Mouse (Mus musculus) left cerebral cortex, postnatal 36 days (tissue): Measurements from ENCODE around the gene Pfn3. TPM values are rescaled to one million over a fixed set of nuclear protein-coding genes. Genes with fewer than 3 reads are reported as not detected.
"Not testable (repeated sequence)": the region's sequence is repeated elsewhere in the genome, so short reads cannot be mapped to it uniquely, and the experiment has no call there.

ENCODE experiments used
- DNase-seq, 2 experiments: peaks; one replicate each; pipeline ENCODE4 v3.0.0; 2021 to 2022; ENCODE audit warnings: low spot score in 2 of 2, mixed read lengths in 1 of 2
- intact Hi-C: fragments of 180-260 bp; cut with DNase I; formaldehyde crosslinking; loops from one replicate; pipeline ENCODE4 v1.15.1; 2025
- total RNA-seq, 2 experiments: library from RNA; stranded (reverse); gene quantifications; 2 replicates each; pipeline ENCODE4 v1.2.3; 2021

The Pfn3 gene
- total RNA-seq, 2 experiments from 2014 or later, result not detected

DNA sequence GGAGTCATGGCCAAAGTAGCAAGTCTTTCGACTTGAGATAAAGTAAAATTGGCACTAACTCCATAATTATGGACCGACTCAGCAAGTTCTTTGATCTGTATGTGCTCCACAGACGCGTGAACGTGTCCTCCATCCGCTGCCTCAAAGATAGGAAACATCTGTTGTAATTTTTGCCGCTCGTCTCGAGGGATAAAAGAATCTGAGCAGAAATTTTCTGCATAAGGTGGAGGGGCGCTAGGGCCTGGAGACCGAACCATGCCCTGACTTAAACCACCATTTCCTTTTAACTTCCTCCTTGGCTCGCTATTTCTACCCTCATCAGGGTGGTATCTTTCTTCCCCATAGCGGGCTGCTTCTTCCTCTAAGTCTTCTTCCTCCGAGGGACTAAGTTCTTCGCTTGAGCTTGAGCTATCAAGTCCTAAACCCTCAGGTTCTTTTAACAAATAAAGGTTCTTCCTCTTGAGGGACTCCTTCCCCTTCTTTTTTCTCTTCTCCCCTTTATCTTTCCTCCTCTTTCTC lies 22.1 kb upstream of the Pfn3 start:
- intact Hi-C loops, DNase-seq: not testable (repeated sequence)

DNA sequence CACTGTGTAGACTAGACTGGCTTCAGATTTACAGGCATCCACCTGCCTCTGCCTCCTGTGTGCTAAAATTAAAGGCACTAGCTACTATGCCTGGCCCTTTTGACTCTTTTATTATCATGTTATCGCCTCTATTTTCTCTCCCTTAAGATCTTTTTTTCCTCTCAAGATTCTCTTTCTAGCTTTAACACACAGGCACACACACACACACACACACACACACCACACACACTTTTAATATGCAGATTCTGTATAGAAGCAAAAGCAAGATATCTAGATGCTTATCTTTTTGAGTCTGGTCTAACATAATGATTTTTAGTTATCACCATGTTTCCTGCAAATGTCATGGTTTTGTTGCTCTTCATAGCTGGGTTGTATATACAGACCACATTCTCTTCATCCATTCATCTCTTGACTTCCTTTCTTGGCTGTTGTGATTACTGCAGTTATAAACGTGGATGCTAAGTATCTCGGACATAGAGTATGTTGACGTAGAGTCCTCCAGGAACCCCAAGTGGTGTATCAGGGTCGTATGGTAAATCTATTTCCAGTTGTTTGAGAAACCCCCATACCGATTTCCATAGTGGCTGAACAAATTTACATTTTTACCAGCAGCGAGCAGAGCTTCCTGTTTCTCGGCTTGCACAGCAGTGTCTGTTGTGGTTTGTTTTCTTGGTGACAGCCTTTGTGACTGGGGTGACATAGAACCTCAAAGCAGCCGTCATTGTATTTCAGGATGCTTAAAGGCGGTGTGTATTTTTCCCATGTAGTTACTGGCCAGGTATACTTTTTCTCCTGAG lies 17.1 kb upstream of the Pfn3 start:
- DNase-seq, result no peak
- intact Hi-C loops, result no loop called here

DNA sequence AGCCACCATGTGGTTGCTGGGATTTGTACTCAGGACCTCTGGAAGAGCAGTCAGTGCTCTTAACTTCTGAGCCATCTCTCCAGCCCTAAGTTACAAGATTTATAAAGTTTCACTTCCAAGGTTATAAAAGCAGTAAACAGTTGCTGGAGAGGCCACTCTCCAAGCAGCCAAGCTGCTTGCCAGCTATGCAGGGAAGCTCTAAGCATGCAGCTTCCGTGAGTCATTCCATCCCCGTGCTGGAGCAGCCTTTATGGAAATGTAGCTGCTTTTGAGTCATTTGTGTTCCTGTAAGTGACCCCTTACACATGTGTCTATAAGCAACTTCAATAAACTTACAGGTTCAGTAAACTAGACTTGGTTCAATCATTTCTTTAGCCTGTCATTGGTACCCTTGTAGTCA lies 15.5 kb upstream of the Pfn3 start:
- DNase-seq, result no peak
- intact Hi-C loops, result no loop called here

DNA sequence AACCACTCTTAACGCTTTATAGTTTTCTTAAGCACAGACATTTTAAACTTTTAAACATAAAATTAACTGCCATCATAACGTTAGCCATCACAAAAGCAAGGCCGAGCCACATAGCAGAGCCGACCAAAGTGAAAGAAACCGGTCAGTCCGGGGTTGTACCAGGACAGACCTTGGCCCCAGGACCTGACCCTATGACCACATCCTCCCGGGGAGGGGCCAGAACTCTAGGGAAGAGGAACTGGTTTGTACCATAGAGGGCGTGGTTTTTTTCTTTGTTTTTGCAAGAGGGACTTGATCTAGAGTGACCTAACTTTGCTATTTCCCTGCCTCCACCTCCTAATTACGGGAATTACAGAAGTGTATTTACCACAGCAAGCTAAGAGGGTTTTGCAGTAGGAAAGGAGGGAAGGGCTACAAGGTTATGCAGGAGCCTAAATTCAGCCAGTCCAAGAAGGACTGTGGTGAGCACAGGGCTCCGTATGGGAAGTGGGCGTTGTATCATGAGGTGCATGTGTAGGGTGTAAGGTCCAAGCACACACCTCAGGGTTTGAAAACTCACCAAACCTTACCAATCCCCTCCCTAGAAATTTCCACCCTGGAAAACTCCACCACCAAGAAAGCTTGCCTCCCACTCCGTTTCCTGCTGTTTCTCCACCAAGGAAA lies 14.3 kb upstream of the Pfn3 start:
- intact Hi-C loops, result no loop called here
- DNase-seq, result no peak

DNA sequence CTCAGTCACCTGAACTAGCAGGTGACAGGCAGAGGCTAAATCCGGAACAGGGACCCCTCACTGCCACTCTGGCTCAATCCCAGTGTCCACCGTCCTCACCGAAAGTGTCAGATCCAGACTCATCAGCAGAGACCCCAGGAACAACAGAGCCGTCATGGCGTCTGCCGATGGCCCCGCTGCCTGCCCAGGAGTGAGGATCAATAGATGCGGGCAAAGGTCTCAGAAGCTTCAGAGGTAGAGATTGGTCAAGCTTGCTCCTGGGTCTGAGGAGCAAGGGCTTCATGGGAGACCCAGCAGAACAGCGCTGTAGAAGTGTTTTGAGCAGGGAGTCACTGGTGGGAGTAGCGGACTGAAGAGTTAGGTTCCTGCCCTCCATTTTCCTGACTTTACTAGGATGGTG lies 11.6 kb upstream of the Pfn3 start, which contains the start of gene F12:
Gene F12 (minus strand): TSS at position 181 of the 400 bp plus-strand sequence.
- no peak for DNase-seq
- intact Hi-C loops, result no loop called here

DNA sequence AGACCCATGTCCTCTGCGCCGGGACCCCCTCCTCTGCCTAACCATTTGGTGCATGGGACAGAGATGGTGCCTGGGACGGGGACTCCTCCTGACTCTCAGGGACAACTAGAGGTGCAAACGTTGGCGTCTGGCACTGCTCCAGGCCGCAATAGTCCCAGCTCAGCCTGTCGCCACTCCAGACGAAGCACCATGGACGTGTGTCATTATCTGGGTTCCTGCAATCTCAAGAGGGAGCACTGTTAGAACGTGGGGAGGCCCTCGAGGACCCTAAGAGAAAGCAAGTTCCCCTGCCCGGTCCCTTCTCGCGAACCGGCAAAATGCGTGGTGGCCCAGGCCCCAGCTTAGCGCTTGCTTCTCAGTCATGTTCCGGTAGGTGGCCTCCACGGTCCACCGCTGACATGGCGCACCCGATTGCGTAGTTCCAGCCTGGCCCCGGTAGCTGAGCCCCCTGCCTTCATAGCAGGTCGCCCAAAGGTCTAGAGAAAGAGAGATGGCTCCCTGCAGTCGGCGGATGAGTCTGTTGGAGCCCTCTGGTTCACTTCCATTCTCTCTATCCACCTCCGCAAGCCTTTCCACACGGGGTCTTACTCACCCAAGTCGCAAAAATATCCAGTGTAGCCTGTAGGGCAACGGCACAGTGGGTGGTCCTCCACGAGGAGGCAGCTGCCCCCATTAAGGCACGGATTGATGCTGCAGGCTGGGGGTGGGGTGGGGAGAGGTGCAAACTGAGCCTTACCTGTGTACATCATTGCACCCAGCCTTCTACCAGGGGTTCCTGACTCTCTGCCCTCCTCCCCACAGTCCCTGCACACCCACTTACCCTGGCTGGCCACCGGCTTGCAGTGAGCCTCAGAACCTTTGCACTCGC lies 6.1 kb upstream of the Pfn3 start:
- DNase-seq, result peak; percentile 62 to 66
- intact Hi-C loops, result loop anchor here (5.0 kb wide), 1 partner anchor 116 kb away; the partner anchor contains the start of gene Ddx41

DNA sequence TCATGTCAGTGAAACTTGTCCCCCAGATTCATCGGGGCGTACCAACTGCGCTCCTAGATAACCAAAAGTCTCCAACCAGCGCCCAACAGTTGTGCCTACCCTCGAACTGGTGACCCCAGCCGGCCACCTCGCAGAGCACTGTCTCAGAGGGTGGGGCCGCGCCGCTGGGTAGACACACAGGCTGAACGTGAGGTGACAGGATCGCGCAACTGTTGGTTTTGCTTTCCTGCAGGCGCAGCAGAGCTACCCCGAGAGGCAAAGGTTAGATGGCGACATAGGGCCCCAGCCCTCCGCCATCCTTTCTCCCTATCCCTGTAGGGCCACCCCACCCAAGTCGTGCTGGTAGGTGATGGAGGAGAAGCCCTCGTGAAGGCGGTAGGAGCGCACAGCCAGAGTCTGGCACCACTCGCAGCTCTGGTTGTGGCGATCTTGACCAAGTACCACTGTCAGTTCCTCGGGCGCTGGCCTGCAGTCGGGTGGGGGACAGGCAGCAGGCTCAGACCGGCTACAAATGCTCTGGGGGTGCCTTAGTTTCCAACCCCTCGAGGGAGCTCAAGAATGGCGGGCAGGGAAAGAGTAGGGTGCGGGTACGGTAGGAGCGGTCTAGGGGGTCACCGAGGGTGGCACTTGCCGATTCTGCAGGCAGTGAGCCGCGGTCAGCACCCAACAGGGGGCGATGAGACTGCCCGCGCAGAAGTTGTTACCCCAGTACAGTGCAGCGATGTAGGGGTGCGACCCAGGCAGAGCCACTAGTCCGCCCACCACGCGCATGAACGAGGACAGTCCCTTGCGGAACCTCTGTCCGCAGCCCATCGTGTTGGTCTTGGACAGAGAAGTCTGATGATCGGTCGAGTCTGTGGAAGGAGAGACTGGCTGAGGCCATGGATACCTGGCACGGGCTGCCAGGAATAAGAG lies 5.2 kb upstream of the Pfn3 start:
- DNase-seq, result no peak
- intact Hi-C loops, result loop anchor here (5.0 kb wide), 1 partner anchor 117 kb away; the partner anchor contains the start of gene Ddx41

DNA sequence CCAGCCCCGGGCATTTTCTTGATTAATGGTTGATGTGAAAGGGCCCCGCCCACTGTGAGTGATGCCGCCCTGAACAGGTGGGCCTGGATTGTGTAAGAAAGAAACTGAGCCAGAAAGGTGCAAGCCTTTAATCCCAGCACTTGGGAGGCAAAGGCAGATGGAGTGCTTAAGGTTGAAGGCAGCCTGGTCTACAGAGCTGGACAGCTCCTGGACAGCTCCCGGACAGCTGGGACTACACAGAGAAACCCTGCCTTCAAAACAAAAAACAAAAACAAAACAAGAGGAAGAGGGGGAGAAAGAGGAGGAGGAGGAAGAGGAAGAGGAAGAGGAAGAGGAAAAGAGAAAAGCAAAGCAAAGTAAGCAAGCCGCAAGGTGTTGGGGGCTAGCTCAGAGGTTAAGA lies 4.1 kb upstream of the Pfn3 start:
- intact Hi-C loops, result loop anchor here (2.0 kb wide), 2 partner anchors 26 to 52 kb away; partner anchors contain the start of gene Grk6
- no peak for DNase-seq

DNA sequence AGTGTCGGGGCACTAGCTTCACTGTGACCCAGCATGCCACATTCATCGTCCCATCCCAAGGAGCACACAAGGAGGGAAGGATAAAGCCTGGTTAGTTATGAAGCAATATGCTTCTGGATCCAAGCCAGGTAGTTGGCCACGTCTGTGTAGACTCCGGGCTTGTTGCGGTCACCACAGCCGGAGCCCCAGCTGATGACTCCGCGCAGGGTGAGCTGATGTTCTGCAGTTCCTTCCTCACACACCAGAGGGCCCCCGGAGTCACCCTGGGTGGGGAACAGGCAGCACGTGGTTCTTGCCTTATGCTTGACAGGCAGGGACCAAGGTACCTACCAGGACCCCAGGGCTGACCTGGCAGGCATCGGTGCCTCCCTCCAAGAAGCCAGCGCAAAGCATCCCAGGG lies 3.0 kb upstream of the Pfn3 start:
- intact Hi-C loops, result loop anchor here (2.0 kb wide), 2 partner anchors 27 to 53 kb away; partner anchors contain the start of gene Grk6
- DNase-seq, result peak; percentile 81 to 82

DNA sequence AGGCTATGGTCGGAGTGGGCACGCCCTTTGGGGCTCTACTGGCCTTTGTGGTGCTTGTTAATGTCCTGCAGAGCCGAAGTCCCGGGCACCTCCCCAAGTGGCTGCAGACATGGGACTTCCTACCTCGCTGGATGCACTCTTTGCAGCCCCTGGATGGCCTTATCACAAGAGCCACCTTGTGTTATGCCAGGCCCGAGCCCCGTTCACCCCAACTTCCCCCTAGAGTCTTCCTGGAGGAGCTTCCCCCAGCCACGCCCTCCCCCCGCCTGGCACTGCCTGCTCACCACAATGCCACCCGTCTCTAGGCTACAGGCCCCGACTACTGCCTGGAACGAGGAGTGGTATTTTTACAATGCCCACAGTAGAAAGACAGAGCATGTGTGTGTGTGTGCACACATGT lies 1.7 kb downstream of the Pfn3 start:
- DNase-seq, result no peak
- intact Hi-C loops, result no loop called here

DNA sequence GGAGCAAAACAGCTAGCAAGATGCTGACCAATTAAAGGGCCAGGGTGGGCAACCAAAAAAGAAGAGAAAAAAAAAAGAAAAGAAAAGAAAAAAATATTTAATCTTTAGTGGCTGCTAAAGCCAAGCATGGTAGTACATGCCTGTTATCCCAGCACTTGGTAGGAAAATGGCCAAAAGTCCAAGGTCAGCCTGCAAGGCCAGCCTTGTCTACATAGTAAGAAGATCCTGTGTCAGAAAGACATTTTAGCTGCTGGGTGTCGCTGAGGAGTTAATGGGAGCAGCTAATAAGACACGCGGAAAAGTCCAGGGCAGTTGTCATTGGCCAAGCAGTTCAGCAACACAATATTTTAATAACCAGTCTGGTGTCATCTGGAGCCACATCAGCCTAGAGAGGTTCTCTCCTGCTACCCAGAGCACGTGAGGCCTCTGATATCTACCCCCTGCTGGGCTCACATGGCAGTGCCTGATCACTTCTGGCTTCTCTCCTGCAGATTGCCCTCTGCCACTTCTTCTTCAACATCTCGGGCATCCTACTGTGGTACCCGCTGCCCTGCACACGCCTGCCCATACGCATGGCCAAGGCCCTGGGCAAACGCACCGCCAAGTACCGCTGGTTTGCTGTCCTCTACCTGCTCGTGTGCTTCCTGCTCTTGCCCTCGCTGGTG lies 2.3 kb downstream of the Pfn3 start:
- no peak for DNase-seq

DNA sequence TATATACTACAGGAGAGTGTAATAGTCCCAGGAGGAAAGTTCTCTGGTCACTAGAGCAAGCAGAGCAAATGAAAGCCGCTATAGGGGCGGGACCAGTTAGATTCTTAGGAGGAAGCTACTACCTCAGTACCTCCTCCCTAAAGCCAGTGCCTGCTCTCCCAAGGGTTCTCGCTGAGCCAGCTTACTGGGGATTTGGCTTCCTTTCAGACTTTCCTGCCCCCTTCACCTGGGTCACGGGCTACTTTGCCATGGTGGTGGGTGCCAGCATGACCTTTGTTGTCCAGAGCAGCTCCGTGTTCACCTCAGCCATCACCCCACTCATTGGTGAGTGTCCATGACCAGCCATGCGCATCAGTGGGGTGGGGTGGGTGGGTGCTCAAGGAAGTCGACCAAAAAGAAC lies 3.2 kb downstream of the Pfn3 start:
- DNase-seq, result no peak
- intact Hi-C loops, result no loop called here

More for the DNA sequence above, 2.3 kb downstream of the Pfn3 start:
- intact Hi-C loops, result no loop called here

DNA sequence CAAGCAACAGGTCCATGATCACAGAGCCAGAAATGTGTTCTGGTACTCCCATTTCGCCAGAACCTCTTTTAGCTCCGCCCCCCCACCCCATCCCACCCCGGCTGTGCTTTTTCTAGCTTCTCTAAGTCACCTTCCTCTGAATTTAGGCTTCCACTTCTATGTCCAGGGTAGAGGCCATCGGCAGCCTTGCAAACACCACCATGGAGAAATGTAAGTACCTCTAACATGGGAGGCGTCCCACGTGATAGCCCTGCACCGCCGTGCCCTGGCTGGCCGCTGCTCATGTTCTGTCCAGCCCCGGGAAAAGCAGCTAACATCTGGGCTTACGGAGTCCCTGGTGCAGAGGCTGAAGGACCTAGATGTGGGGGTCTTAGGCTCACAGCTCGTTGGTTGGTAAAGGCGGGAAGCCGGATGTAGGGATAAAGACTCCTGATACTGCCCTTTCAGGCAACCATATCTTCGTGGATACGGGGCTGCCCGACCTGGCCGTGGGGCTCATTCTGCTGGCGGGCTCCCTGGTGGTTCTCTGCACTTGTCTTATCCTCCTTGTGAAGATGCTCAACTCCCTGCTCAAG lies 6.4 kb downstream of the Pfn3 start:
- intact Hi-C loops, result no loop called here
- no peak for DNase-seq

DNA sequence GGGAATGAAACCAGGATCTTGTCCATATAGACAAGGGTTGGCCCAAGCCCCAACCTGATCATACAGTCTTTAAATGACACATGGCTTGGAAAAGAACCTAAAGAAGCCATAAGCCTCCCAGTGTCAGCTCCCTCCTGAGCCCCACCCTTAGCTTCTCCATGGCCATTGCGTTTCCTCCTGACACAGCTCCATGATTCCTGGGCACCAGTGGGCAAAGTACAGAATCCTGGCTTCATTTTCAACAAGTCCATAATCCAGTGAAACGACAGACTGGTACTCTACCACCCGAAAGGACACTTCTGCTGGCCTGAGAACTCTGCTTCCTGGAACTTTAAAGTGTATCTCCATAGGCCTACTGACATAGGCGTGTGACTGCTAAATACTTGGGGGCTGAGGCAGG lies 7.7 kb downstream of the Pfn3 start:
- DNase-seq, result no peak
- intact Hi-C loops, result no loop called here

DNA sequence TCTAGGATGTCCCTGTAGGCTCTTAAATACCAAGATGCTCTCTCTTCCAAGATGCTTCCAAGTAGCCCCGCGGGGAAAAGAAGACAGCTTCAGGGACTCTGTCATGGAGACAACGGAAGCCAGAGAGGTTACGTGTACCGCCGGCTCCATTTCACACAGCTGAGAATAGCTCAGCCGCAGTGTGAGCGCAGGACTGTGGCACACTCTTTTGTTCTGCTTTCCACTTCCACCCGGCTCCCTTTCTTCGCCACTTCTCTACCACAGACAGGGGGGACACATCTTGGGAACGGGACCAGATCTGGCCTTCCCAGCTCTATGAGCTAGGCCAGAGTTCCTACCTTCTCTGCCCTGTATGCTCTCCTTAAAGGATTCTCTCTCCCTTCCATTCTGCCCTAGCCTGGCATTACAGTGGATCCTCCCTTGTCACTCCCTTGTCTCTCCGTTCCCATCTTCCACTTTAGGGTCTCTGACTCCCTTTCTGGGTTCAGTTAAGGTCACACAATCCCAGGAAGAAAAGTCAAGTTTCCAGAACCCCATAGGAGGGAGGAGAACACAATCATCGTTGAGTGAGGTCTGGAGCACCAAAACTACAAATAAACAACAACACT lies 9.1 kb downstream of the Pfn3 start:
- no peak for DNase-seq

DNA sequence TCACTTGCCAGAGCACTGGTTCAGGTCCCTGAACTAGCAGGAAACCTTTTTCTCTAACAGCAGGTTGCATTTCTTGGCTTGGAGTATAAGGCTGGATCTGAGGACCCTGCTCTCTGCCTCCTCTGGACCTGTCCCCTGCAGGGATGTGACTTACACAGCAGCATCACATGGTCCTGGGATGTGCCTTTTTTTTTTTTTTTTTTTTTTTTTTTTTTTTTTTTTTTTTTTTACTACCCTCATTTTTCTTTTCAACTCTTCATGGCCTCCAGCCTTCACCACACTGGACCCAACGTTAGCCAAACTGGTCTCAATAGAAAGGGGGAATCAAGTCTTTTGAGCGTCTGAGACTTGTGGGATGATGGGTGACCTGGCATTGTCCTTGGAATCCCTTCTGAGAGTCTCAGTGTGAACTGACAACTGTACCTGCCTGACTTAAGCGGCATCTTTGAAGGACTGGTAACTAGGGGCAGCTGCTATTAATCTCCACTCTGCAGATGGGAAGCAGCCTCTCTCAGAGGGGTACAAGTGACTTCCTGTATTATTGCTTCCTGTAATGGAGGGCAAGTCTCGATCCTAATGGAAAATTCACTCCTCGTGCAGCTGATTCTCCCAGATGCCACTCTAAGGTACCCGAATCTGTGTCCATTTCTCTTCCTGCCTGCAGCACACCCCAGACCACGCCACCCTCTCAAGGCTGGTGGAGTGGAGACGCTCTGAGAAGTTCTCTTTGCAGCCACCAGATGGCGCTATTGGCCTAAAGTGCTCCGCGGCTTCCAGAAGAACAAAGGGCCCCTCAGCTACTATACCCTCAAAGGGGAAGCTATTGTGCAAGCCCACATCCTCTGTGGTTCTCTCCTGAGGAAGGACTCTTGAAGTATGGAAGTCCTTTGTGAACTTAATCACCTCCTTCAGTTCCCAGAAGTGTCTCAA lies 9.9 kb downstream of the Pfn3 start:
- peak; percentile 79 for DNase-seq
- intact Hi-C loops, result loop anchor here (2.0 kb wide), 2 partner anchors 62 to 108 kb away; partner anchors contain the start of gene Pdlim7

More for the DNA sequence above, 9.1 kb downstream of the Pfn3 start:
- intact Hi-C loops, result loop anchor here (2.0 kb wide), 2 partner anchors 61 to 107 kb away; partner anchors contain the start of gene Pdlim7
